Mouse (Mus musculus): ENCODE measurements around the gene Dctn3.
A peak's percentile ranks its signal among the peaks of the same experiment; 100 is the strongest.
"Not testable (repeated sequence)": the region's sequence is repeated elsewhere in the genome, so short reads cannot be mapped to it uniquely, and the experiment has no call there.

The Dctn3 gene

DNA sequence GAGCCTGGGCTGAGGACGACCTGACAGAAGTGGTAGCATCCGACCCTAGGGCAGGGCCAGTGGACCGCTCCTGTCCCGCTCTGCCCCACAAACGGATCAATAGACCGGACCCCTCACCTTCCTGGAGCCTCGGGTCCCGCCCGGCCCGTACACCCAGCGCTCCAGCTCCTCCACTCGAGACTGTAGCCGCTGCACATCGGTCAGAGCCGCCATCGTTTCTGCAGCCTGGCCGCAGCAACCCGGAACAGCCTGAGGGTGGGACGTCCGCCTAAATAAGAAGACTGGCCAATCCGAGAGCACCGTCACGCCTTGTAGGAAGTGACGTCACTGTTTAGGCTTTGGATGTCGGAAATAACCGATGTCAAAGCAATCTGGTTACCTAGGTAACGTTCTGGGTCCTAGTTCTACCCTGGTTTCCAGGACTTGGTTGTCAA lies at the start of gene Dctn3:
Dctn3 (minus strand) TSS at position 253 of the 434 bp plus-strand sequence.
- peak; percentile 97 for DNase-seq (ENCODE audit: low spot score)

GRCm38 (mm10) chr4:41767301-41767700 lies 44.3 kb upstream of the Dctn3 start:
- DNase-seq (ENCODE audit: low spot score): not testable (repeated sequence)

DNA sequence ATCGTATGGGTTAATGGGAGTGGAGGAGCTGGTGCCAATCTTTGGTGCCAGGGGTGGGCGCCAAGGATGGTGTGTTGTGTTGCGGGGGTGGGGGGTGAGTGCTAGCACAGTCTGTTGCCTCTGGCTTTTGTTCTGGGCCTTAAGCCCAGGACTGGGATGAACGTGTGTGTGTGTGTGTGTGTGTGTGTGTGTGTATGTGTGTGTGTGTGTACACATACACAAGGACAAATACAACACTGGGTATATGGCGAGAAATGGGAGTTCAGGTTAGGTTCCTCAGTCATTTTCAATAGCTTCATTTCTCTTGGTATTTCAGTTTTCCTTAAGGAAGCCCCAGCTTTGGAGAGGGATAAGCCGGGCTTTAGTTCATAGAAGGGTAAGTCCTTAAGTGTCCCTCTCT lies 40.2 kb upstream of the Dctn3 start:
- not testable (repeated sequence) for DNase-seq (ENCODE audit: low spot score)

- not testable (repeated sequence) for DNase-seq (ENCODE audit: low spot score)
These were observed 39.7 kb upstream of the Dctn3 start for GRCm38 (mm10) chr4:41762688-41763114.

DNA sequence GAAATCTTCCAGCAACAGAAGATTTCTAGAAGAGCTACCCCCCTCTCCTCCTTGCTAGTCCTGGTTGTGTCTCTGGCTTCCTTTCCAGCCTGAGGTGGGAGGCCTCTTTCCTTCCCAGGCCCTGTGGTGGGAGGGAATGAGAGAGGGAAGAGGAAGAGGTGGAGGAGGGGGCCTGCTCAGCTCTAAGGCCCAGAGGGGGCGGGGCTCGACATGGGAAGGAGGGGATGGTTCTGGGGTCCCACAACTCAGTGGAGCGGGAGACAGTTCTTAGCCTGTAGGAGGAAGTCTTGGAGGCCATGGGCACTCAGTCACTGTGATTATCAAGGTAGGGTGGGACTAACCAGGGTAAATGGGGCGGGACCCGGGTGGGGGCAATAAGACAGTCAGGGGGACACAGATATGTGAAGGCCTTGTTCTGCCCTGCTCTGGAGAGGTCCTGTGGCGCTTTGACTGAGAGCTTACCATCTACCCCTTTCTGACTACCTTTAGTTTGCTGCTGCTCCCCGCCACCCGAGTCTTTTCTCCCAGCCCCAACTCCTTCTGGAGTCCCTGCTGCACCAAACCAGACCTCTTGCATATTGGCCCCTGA lies 39.2 kb upstream of the Dctn3 start:
- DNase-seq (ENCODE audit: low spot score): no peak

DNA sequence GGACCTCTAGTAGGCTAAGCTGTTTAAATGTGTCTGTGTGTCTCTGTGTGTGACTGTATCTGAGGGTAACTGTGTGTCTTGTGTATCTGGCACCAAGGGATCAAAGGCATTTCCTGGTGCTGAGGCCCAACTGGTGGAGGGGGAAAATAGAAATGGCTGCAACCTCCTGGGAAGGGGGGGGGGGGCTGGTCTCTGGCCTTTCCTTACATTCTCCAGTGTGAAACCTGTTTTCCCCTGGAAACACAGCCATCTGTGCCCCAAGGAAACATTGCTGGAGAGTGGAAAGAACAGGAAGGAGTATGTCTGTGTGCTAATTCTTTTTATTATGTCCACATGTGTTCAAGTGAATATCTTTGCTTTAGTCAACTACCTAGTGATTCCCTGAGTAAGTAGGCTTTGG lies 38.7 kb upstream of the Dctn3 start:
- DNase-seq (ENCODE audit: low spot score): no peak

- no peak for DNase-seq (ENCODE audit: low spot score)
These were observed 37.9 kb upstream of the Dctn3 start for GRCm38 (mm10) chr4:41760911-41761310.

GRCm38 (mm10) chr4:41760288-41760721 lies 37.3 kb upstream of the Dctn3 start:
- peak; percentile 88 for DNase-seq (ENCODE audit: low spot score)

DNA sequence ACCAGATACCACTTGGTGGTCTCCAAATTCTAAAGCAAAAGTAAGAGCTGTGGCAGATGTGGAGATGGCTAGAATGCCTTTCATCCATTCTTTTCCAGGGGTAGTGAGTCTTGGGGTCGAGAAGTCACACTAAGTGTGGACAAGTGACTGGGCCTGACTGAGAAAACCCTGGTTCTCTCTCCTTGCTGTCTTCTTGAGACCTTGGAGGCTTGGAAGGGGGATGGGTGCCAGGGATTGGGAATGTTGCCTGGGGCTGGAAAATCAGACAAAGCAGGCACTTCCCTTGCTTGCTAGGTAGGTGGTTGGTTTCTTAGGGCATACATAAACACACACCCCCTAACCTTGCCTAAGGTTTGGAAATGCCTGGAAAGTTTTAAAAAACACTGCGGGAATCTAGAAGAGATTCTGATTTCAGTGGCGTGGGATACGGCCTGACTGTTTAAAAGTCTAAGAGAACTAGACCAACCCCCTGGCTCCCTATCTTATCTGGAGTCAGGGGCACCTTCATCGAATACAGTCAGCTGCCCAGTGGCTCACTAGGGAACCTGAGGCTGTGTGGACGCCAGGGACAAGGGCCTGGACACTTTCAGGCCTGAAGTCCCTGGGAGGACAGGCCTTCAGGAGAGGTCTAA lies 36.8 kb upstream of the Dctn3 start:
- DNase-seq (ENCODE audit: low spot score): no peak

DNA sequence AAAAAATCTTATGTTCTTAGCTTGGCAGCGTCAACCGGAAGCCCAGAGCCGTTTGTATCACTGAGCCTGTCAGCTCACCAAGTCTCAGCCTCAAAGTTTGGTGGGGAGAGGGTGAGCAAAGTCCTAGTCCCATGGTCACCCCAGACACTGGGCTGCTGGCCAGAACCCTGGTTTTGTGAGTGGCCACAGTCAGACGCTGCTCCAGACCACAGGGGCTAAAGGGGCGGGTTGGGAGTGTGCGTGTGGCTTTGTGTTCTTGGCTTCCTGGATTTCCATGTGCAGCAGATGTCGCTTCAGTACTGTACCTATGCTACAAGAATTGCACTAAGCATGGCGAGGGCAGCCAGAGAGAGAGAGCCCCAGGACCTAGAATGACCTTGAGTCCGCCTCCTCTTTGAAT lies 36.2 kb upstream of the Dctn3 start:
- DNase-seq (ENCODE audit: low spot score): no peak

DNA sequence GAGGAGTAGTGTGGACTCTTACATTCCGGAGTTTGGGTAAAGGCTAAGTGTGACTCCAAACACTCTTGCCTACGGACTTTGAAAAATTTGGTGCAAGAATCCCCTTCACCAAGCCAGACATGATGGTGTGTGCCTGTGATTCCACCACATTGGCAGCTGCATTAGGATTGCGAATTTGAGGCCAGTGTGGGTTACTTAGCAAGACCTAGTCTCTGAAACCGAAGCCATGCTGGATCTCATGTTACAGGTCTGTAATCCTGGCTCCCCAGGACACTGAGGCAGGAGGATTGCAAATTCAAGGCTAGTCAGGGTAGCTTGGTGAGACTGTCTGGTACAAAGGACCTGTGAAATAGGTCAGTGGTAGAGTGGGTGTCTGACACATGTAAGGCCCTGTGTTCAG lies 35.7 kb upstream of the Dctn3 start:
- no peak for DNase-seq (ENCODE audit: low spot score)

GRCm38 (mm10) chr4:41758021-41758420 lies 35.1 kb upstream of the Dctn3 start:
- DNase-seq (ENCODE audit: low spot score): no peak

DNA sequence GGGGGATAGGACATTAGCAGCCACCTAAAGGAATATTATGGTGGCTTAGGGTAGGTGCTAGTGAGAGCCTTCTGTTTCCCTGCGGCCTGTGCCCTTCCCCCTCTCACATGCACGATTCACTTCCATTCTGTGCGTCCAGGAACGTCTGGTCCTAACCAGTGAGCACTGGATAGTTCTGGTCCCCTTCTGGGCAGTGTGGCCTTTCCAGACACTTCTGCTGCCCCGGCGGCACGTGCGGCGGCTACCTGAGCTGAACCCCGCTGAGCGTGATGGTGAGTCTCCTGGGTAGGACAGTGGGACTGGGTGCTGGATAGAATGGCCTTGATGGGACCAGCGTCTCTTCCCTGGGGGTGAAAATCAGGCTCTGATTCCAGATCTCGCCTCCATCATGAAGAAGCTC lies 34.4 kb upstream of the Dctn3 start:
- DNase-seq (ENCODE audit: low spot score): no peak

- no peak for DNase-seq (ENCODE audit: low spot score)
These were observed 33.5 kb upstream of the Dctn3 start for GRCm38 (mm10) chr4:41756440-41756839.

- peak; percentile 89 for DNase-seq (ENCODE audit: low spot score)
These were observed 32.7 kb upstream of the Dctn3 start, which contains the start of gene Sigmar1 for GRCm38 (mm10) chr4:41755338-41756305. TSS of gene Sigmar1 (minus strand) at chr4:41756157.

GRCm38 (mm10) chr4:41754797-41755337 lies 31.9 kb upstream of the Dctn3 start, which contains the start of gene Galt:
TSS of gene Galt (plus strand) at chr4:41755228.
- DNase-seq (ENCODE audit: low spot score): no peak

- no peak for DNase-seq (ENCODE audit: low spot score)
These were observed 22.1 kb upstream of the Dctn3 start for GRCm38 (mm10) chr4:41745021-41745420.

GRCm38 (mm10) chr4:41744131-41744530 lies 21.2 kb upstream of the Dctn3 start:
- no peak for DNase-seq (ENCODE audit: low spot score)

DNA sequence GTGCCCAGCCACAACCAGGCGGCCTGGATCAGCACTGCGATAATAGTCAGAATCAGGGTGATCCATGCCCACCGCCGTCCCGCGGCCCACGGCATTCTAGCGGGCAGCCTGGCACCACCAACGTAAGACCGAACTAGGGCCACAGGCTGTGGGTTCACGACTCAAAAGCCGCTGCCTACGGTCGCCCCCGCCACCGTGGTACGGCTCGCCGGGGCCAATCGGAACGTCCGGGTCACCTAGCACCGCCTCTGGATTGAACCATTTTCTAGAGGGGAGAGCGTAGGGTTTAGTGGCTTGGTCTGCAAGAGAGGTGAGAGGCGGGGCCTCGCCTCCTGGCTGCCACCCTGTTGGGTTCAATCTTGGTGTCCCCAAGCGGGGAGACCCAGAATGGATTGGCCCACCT lies 18.2 kb upstream of the Dctn3 start:
- DNase-seq (ENCODE audit: low spot score): peak; percentile 98

GRCm38 (mm10) chr4:41740380-41741157 lies 17.6 kb upstream of the Dctn3 start:
- no peak for DNase-seq (ENCODE audit: low spot score)

DNA sequence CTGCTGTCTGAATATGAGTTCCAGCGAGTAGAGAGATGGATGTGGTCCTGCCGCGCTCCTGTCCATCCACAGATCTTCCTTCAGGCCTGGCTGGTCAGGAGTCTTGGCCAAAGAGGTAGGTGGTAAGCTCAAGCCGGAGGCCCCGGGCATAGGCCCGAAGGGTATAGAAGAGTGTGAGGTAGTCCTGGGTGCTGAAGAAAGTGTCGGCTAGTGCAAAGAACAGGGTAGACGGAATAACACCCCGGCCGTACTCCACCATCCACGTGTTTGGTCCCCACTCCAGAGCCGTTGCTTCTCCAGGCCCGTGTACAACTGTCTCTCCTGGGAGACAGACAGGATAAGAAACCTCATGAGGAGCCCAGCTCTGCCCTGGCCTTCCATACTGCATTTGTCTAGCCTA lies 16.3 kb upstream of the Dctn3 start:
- DNase-seq (ENCODE audit: low spot score): no peak

GRCm38 (mm10) chr4:41738256-41738603 lies 15.3 kb upstream of the Dctn3 start:
- DNase-seq (ENCODE audit: low spot score): no peak
